Mouse (Mus musculus) limb, embryonic 12.5 days (tissue): ENCODE data around the gene Sycn. TPM values are rescaled to one million over a fixed set of nuclear protein-coding genes. Genes with fewer than 3 reads are reported as not detected.
A peak's percentile ranks its signal among the peaks of the same experiment; 100 is the strongest.
"Not testable (repeated sequence)": the region's sequence is repeated elsewhere in the genome, so short reads cannot be mapped to it uniquely, and the experiment has no call there.

ENCODE experiments used
- ATAC-seq: fragments of 200-750 bp; cut with Nextera tagmentation; 2 replicates; pipeline ENCODE4 v1.8.0; 2017; ENCODE audit warnings: low read depth, moderate TSS enrichment; ENCODE audit not compliant: insufficient number of reproducible peaks, insufficient read depth, low FRiP score, low TSS enrichment
- H3K27ac ChIP-seq: fragments of 300-500 bp; sonication (generic); 2 replicates; pipeline ENCODE4 v1.5.1; 2016; ENCODE audit warnings: mild to moderate bottlenecking, moderate library complexity
- H3K27me3 ChIP-seq: fragments of 300-500 bp; sonication (generic); 2 replicates; pipeline ENCODE4 v1.6.1; 2016; ENCODE audit warnings: mild to moderate bottlenecking, moderate library complexity
- H3K36me3 ChIP-seq: fragments of 300-500 bp; sonication (generic); 2 replicates; pipeline ENCODE4 v1.6.1; 2016; ENCODE audit warnings: mild to moderate bottlenecking, moderate library complexity
- H3K4me1 ChIP-seq: fragments of 300-500 bp; sonication (generic); replicated peaks from 2 replicates; pipeline ENCODE4 v1.6.1; 2016
- H3K4me2 ChIP-seq: fragments of 300-500 bp; sonication (generic); 2 replicates; pipeline ENCODE4 v1.6.1; 2016; ENCODE audit warnings: mild to moderate bottlenecking, moderate library complexity
- H3K4me3 ChIP-seq: fragments of 300-500 bp; sonication (generic); replicated peaks from 2 replicates; pipeline ENCODE4 v1.5.1; 2016; ENCODE audit warnings: mild to moderate bottlenecking
- H3K9ac ChIP-seq: fragments of 300-500 bp; sonication (generic); replicated peaks from 2 replicates; pipeline ENCODE4 v1.6.1; 2016; ENCODE audit warnings: mild to moderate bottlenecking, moderate library complexity
- H3K9me3 ChIP-seq: fragments of 300-500 bp; sonication (generic); 2 replicates; pipeline ENCODE4 v1.6.1; 2016; ENCODE audit warnings: mild to moderate bottlenecking, moderate library complexity
- WGBS: fragments of 180-500 bp; shearing (Covaris S2); methylation state at CpG from one replicate; pipeline ENCODE4 v1.1.7; 2016; 5-methylcytosine and 5-hydroxymethylcytosine counted together
- polyA plus RNA-seq: library from polyadenylated mRNA; unstranded; fragments of >200 nt; fragmentation: Nextera tagmentation; extraction: Ambion mirVana; gene quantifications from 2 replicates; pipeline ENCODE4 v1.2.1, GENCODE M21; 2016

Gene Sycn
- not detected in 2 replicates for polyA plus RNA-seq

DNA sequence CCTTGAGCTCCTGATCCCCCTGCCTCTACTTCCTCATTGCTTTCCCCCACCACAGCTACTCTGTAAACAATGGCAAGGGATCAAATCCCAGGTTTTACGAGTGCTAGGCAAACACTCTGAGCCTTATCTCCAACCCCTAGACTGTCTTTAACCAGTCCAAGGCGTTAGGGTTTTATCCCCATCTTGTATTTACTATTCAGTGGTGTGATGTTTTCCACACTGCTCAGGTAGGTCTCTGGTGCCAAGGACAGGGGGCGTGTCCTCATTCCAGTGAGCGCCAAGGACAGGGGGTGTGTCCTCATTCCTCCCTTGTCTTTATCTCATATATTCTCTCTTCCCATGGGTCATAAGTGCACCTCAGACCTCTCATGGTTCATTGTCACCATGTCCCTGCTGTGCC is at the start of gene Sycn:
Gene Sycn, plus strand, starts transcription at position 360 of the 400 bp plus-strand sequence.
- Histone ChIP-seq H3K36me3 (no peaks in the 10 kb centered on the region), H3K27me3 (peaks cover 23% of the 10 kb centered on the region), H3K4me3 (no peak within 1 kb of the TSS), H3K27ac (no peak within 1 kb of the TSS), H3K9me3 (no peaks in the 10 kb centered on the region), H3K4me1 (peaks cover 7% of the 10 kb centered on the region; the same call in 1 of the 2 replicates), H3K9ac (no peak within 1 kb of the TSS), H3K4me2 (no peak within 1 kb of the TSS)
- ATAC-seq = no peak
- WGBS = 70% methylated on average over 4 of the region's 4 CpGs

DNA sequence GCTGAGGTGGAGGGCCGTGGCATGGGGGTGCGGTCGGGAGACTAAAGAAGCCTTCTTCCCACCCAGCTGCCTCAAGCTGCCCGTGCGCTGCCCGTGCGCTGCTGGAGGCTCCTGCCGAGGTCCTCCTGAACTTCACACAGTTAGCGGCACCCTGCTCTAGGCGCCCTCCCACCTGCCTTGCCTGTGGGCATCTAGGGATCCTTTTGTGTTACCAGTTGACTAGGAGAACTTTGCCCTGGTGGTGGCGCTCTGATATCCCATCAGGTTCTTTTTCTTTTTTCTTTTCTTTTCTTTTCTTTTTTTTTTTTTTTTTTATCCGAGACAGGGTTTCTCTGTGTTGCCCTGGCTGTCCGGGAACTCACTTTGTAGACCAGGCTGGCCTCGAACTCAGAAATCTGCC is 49.8 kb upstream of the Sycn start:
- H3K4me2 ChIP-seq = peak overlapping the region; percentile 27
- 23% methylated on average over 14 of the region's 14 CpGs for WGBS
- no peak for ATAC-seq

DNA sequence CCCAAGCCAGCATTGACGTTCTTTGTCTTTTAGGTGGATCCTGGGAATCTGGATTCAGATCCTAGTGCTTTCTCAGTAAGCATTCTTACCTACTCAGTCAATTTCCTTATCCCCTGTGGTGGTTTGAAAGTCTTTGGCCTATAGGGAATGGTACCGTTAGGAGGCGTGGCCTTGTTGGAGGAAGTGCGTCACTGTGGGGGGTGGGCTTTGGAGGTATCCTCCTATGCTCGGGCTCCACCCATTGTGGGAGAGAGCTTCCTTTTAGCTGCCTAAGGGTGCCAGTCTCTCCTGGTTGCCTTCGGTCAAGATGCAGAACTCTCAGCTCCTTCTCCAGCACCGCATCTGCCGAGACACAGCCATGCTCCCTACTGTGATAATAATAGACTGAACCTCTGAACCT is 48.4 kb upstream of the Sycn start:
- Histone ChIP-seq H3K27ac (no peak overlapping the region), H3K4me3 (no peak overlapping the region), H3K9ac (no peak overlapping the region), H3K9me3 (no peaks in the 10 kb centered on the region), H3K4me1 (peaks cover 5% of the 10 kb centered on the region), H3K36me3 (no peaks in the 10 kb centered on the region), H3K27me3 (peaks cover 24% of the 10 kb centered on the region), H3K4me2 (no peak overlapping the region)
- WGBS = 86% methylated on average over 8 of the region's 8 CpGs
- ATAC-seq = no peak

More for the DNA sequence above, 49.8 kb upstream of the Sycn start:
- Histone ChIP-seq H3K4me1 (peaks cover 5% of the 10 kb centered on the region), H3K4me3 (no peak overlapping the region), H3K9me3 (no peaks in the 10 kb centered on the region), H3K27ac (no peak overlapping the region), H3K9ac (no peak overlapping the region; the same call in 1 of the 2 replicates), H3K36me3 (no peaks in the 10 kb centered on the region), H3K27me3 (peaks cover 33% of the 10 kb centered on the region)

DNA sequence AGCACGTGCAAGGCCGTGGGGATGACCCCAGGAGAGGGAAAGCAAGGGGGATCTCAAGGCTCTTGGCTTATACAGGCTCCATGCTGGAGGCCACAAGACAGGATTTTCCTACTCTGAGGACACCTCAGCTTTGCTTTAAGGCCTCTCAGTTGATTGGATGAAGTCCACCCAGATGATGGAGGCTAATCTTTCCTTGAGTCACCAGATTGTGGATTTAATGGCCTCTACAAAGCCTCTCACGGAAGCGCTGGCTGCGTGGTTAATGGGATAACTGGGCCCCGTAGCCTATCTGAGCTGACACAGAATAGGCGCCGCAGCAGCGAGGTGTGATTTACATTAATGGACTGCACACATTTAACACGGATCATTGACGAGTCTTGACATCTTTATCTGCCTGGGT is 45.3 kb upstream of the Sycn start:
- 78% methylated on average over 11 of the region's 11 CpGs for WGBS
- Histone ChIP-seq H3K4me1 (no peaks in the 10 kb centered on the region), H3K4me3 (no peak overlapping the region), H3K36me3 (no peaks in the 10 kb centered on the region), H3K27ac (no peak overlapping the region), H3K9ac (no peak overlapping the region), H3K9me3 (peaks cover 1% of the 10 kb centered on the region; the same call in 1 of the 2 replicates), H3K27me3 (0 out of 2 replicates have a peak, but pooled peaks cover 4% of the 10 kb centered on the region), H3K4me2 (no peak overlapping the region)
- ATAC-seq = no peak

DNA sequence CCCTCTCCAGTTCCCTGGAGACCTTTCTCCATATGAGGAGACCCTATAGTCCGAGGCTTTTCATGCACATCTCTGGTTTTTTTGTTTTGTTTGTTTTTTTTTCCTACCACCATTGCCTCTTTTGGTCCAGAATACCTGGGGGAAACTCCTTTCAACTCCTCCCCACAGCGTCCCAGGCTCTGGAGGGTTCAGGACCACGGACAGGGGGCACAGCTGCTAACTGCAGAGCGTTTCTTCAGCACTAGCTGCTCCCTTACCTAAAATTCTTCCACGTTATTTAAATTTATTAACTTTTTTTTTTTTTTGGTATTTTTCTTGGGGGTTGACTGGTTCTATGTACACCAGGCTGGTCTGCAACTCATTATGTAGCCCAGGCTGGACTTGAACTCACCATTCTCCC is 35.1 kb upstream of the Sycn start:
- no peaks in the 10 kb centered on the region for H3K27me3 ChIP-seq
- WGBS = 9% methylated on average over 5 of the region's 5 CpGs
- peaks cover 9% of the 10 kb centered on the region; the same call in 1 of the 2 replicates for H3K9me3 ChIP-seq
- H3K9ac ChIP-seq = no peak overlapping the region
- no peak overlapping the region for H3K4me3 ChIP-seq
- H3K4me1 ChIP-seq = no peaks in the 10 kb centered on the region
- no peak for ATAC-seq
- H3K27ac ChIP-seq = no peak overlapping the region
- no peaks in the 10 kb centered on the region for H3K36me3 ChIP-seq
- H3K4me2 ChIP-seq = no peak overlapping the region

GRCm38 (mm10) chr7:28509121-28509520 is 31.6 kb upstream of the Sycn start:
- H3K9ac ChIP-seq, H3K4me2 ChIP-seq, ATAC-seq, H3K36me3 ChIP-seq, H3K4me3 ChIP-seq, H3K9me3 ChIP-seq, H3K27me3 ChIP-seq, H3K4me1 ChIP-seq, H3K27ac ChIP-seq: not testable (repeated sequence)
- WGBS = 75% methylated on average over 2 of the region's 2 CpGs

DNA sequence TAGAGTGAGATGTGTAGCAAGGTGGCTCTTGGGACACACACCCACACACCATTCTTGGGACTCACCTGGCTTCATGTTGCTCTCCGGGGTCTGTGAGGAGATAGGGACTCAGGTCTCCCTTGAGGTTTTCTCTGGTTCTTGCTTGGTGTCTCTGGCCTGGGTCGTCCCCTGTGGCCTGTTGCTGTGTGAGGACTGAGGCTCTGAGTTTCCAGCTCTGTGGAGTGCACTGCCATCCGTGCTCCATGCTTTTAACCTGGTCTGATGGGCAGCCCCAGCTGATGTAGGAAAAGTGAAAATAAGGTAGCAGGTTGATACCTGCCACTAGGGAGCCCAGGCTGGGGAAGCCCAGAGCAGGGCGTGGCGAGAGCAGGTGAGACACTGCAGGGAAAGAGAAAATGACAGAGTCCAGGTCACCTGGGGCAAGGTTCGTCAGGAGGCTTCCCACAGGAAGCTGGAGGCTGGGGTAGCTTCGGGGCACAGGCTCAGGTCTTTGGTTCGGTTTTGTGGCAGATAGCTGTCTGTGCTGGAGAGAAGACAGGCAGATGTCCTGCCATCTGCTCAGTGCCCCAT is 30.2 kb upstream of the Sycn start, which contains the start of gene Ifnl2:
Gene Ifnl2, minus strand, starts transcription at position 51 of the 570 bp plus-strand sequence.
- H3K27me3 ChIP-seq, H3K9me3 ChIP-seq, H3K9ac ChIP-seq, H3K36me3 ChIP-seq, H3K4me1 ChIP-seq, H3K4me2 ChIP-seq, ATAC-seq, H3K4me3 ChIP-seq, H3K27ac ChIP-seq: not testable (repeated sequence)
- WGBS = 62% methylated on average over 8 of the region's 8 CpGs

DNA sequence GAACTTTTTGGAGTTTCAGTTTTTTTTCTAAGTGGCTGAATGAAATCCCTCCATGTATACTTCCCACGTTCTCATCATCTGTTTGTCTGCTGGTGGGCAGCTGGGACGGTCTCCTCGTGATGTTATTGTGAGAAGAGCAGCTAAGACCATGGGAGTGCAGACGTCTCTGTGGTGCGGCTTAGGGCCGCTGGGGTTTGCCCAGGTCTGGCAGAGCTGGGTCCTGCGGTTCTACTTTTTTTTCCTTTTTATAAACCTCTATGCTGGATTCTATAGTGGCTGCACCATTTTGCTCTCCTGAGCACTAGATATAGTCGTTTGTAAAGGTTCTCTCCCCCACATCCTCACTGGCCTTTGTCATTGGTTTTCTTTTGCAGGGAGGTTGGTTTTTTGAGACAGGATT is 29.2 kb upstream of the Sycn start:
- Histone ChIP-seq H3K27ac (no peak overlapping the region), H3K4me3 (no peak overlapping the region), H3K9me3 (no peaks in the 10 kb centered on the region), H3K27me3 (no peaks in the 10 kb centered on the region), H3K4me2 (no peak overlapping the region), H3K9ac (no peak overlapping the region), H3K36me3 (no peaks in the 10 kb centered on the region), H3K4me1 (no peaks in the 10 kb centered on the region)
- no peak for ATAC-seq
- WGBS = 73% methylated on average over 8 of the region's 8 CpGs

GRCm38 (mm10) chr7:28522536-28522935 is 18.1 kb upstream of the Sycn start, which contains the start of gene Ifnl3:
TSS of gene Ifnl3 (plus strand) at chr7:28522836.
- H3K4me1 ChIP-seq, H3K27ac ChIP-seq, H3K4me2 ChIP-seq, H3K9me3 ChIP-seq, H3K4me3 ChIP-seq, ATAC-seq, H3K9ac ChIP-seq, H3K36me3 ChIP-seq, H3K27me3 ChIP-seq: not testable (repeated sequence)
- 72% methylated on average over 5 of the region's 6 CpGs for WGBS

DNA sequence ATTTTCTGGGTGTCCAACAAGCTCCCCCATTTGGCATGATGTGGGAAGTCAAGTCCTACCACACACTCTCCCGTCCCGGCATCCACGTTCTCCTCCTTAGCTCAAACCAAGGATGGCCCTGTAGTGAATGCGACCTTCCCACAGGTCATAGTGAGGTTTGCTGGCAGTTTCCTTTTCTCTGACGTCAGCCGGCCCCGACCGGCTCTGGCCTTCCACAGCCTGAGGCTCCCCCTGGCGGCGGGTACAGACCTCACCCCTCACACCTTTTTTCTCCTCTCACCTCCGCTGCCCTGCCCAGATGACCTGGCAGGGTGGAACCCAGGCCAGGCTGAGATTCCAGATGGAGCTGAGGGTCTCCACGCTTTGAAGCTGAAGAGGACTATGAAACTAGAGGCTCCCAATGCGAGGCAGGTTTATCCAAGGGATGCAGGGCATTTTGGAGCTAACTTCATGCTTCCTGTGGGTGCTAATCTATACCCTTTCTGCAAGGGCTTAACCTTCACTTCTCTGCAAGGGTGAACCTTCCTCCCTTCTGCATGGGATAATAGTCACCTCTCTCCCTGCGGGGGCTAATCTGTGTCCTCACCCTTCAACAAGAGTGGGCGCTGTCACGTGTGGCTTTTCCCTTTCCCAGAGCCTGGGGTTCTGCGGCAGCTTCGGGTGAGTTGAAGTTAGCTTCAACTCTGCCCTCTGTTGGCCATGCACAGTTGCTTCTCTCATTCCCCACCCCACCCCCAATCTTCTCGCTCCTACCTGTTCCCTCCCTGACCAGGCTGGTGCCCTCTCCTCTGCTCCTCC is 12.6 kb upstream of the Sycn start:
- Histone ChIP-seq H3K9ac (no peak overlapping the region), H3K27ac (no peak overlapping the region), H3K9me3 (no peaks in the 10 kb centered on the region), H3K4me2 (0 out of 2 replicates have a peak overlapping the region, but pooled peaks have one; percentile 6), H3K4me3 (no peak overlapping the region), H3K4me1 (no peaks in the 10 kb centered on the region; the same call in 1 of the 2 replicates), H3K36me3 (no peaks in the 10 kb centered on the region), H3K27me3 (no peaks in the 10 kb centered on the region; the same call in 1 of the 2 replicates)
- 9% methylated on average over 19 of the region's 19 CpGs for WGBS
- ATAC-seq = no peak

DNA sequence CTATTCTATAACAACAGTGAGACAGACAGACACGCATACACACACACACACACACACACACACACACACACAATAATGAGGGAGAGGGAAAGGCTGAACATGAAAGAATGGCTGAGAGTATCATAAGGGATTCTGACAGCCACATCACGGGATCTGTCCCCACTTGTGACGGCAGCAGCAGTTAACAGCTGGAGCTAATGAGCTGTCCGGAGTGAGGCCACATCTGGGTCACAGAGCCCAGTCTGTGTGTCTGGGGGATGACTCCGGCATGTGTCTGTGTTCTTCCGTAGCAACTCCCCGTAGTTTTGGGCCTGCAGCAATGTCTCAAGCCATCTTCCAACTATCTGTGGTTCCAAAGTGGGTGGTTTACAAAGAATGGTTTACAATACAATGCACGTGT is 8.7 kb upstream of the Sycn start:
- Histone ChIP-seq H3K4me2 (no peak overlapping the region), H3K27me3 (no peaks in the 10 kb centered on the region; the same call in 1 of the 2 replicates), H3K9me3 (no peaks in the 10 kb centered on the region), H3K9ac (no peak overlapping the region), H3K4me3 (no peak overlapping the region), H3K4me1 (no peaks in the 10 kb centered on the region; the same call in 1 of the 2 replicates), H3K27ac (no peak overlapping the region), H3K36me3 (no peaks in the 10 kb centered on the region)
- no peak for ATAC-seq
- 50% methylated on average over 8 of the region's 8 CpGs for WGBS
